Mouse (Mus musculus) midbrain, postnatal 0 days (tissue): Measurements from ENCODE around the gene Zfp526. TPM values are rescaled to one million over a fixed set of nuclear protein-coding genes. Genes with fewer than 3 reads are reported as not detected.
A peak's percentile ranks its signal among the peaks of the same experiment; 100 is the strongest.

Experiments
- ATAC-seq: fragments of 200-750 bp; cut with Nextera tagmentation; 2 replicates; pipeline ENCODE4 v1.8.0; 2017; ENCODE audit warnings: moderate number of reproducible peaks, mild to moderate bottlenecking, moderate TSS enrichment, moderate library complexity; ENCODE audit not compliant: low FRiP score
- DNase-seq: peaks from one replicate; pipeline ENCODE4 v3.0.0-alpha.2; 2015; ENCODE audit warnings: low spot score
- H3K27ac ChIP-seq: fragments of 300-500 bp; sonication (generic); 2 replicates; pipeline ENCODE4 v1.5.1; 2014; ENCODE audit warnings: low read depth, mild to moderate bottlenecking, low read length, mixed read lengths
- H3K27me3 ChIP-seq: fragments of 300-500 bp; sonication (generic); 2 replicates; pipeline ENCODE4 v1.6.1; 2014; ENCODE audit warnings: low read length, control low read depth, mixed read lengths; ENCODE audit not compliant: insufficient read depth
- H3K36me3 ChIP-seq: fragments of 300-500 bp; sonication (generic); 2 replicates; pipeline ENCODE4 v1.6.1; 2014; ENCODE audit warnings: low read length, control low read depth, mixed read lengths; ENCODE audit not compliant: insufficient read depth
- H3K4me1 ChIP-seq: fragments of 300-500 bp; sonication (generic); 2 replicates; pipeline ENCODE4 v1.6.1; 2014; ENCODE audit warnings: mild to moderate bottlenecking, control low read depth, antibody characterized with exemption, low read length, mixed read lengths; ENCODE audit not compliant: insufficient read depth
- H3K4me2 ChIP-seq: fragments of 300-500 bp; sonication (generic); 2 replicates; pipeline ENCODE4 v1.6.1; 2014; ENCODE audit warnings: low read depth, mild to moderate bottlenecking, low read length, mixed read lengths; ENCODE audit not compliant: poor library complexity, severe bottlenecking
- H3K4me3 ChIP-seq: fragments of 300-500 bp; sonication (generic); 2 replicates; pipeline ENCODE4 v1.5.1; 2014; ENCODE audit warnings: low read depth, mild to moderate bottlenecking, low read length, moderate library complexity
- H3K9ac ChIP-seq: fragments of 300-500 bp; sonication (generic); replicated peaks from 2 replicates; pipeline ENCODE4 v1.6.1; 2014; ENCODE audit warnings: mild to moderate bottlenecking, low read length, moderate library complexity, mixed read lengths; ENCODE audit not compliant: poor library complexity, severe bottlenecking
- H3K9me3 ChIP-seq: fragments of 300-500 bp; sonication (generic); 2 replicates; pipeline ENCODE4 v1.6.1; 2016; ENCODE audit warnings: low read length, control low read depth
- CTCF ChIP-seq: IDR thresholded peaks from 2 replicates; pipeline ENCODE4 v1.5.1; 2016; ENCODE audit warnings: antibody characterized with exemption, mild to moderate bottlenecking
- WGBS: fragments of 180-500 bp; shearing (Covaris S2); extraction: QIAGEN DNeasy Blood & Tissue Kit; methylation state at CpG from one replicate; pipeline ENCODE4 v1.1.7; 2014; 5-methylcytosine and 5-hydroxymethylcytosine counted together
- polyA plus RNA-seq: library from polyadenylated mRNA; unstranded; fragments of >200 nt; fragmentation: Nextera tagmentation; extraction: Ambion mirVana; gene quantifications from 2 replicates; pipeline ENCODE4 v1.2.1, GENCODE M21; 2015
- total RNA-seq: library from RNA; depleted of rRNA; stranded (reverse); fragments of >200 nt; gene quantifications from 2 replicates; pipeline ENCODE4 v1.2.3, GENCODE M21; 2014

Gene Zfp526
- total and polyA plus RNA-seq, 2 experiments from 2014 or later, result 0.94 to 9.5 TPM

- DNase-seq, result peak; percentile 32
- ATAC-seq, result no peak
- no peak overlapping the region for H3K4me3 ChIP-seq
- no peak overlapping the region for H3K9ac ChIP-seq
- peaks cover 21% of the 10 kb centered on the region; the same call in 1 of the 2 replicates for H3K4me1 ChIP-seq
- peak overlapping the region; percentile 79 for H3K27ac ChIP-seq
- H3K36me3 ChIP-seq, result no peaks in the 10 kb centered on the region
- 55% methylated on average over 20 of the region's 20 CpGs for WGBS
- H3K9me3 ChIP-seq, result no peaks in the 10 kb centered on the region
- no peak for TF ChIP-seq CTCF
- peak overlapping the region; percentile 18 for H3K4me2 ChIP-seq
- no peaks in the 10 kb centered on the region for H3K27me3 ChIP-seq
These were observed 25.0 kb downstream of the Zfp526 start for GRCm38 (mm10) chr7:25246079-25246758.

GRCm38 (mm10) chr7:25246759-25247137 lies 25.5 kb downstream of the Zfp526 start:
- ATAC-seq (no peak), DNase-seq (peak; percentile 55)
- H3K27ac ChIP-seq, result peak overlapping the region; percentile 79
- H3K4me2 ChIP-seq, result peak overlapping the region; percentile 99
- H3K9ac ChIP-seq, result 0 out of 2 replicates have a peak overlapping the region, but pooled peaks have one; percentile 42
- H3K9me3 ChIP-seq, result no peaks in the 10 kb centered on the region
- WGBS, result 45% methylated on average over 4 of the region's 4 CpGs
- H3K4me1 ChIP-seq, result peaks cover 27% of the 10 kb centered on the region; the same call in 1 of the 2 replicates
- no peaks in the 10 kb centered on the region for H3K27me3 ChIP-seq
- TF ChIP-seq CTCF, result no peak
- no peak overlapping the region for H3K4me3 ChIP-seq
- H3K36me3 ChIP-seq, result no peaks in the 10 kb centered on the region

- peak overlapping the region; percentile 83 for H3K4me3 ChIP-seq
- TF ChIP-seq CTCF, result no peak
- ATAC-seq (no peak), DNase-seq (no peak)
- no peaks in the 10 kb centered on the region for H3K36me3 ChIP-seq
- H3K9ac ChIP-seq, result peak overlapping the region; percentile 42; the same call in 1 of the 2 replicates
- H3K4me1 ChIP-seq, result peaks cover 28% of the 10 kb centered on the region; the same call in 1 of the 2 replicates
- H3K4me2 ChIP-seq, result peak overlapping the region; percentile 99
- H3K27ac ChIP-seq, result peak overlapping the region; percentile 79
- H3K27me3 ChIP-seq, result no peaks in the 10 kb centered on the region
- no peaks in the 10 kb centered on the region for H3K9me3 ChIP-seq
- WGBS, result 17% methylated on average over 3 of the region's 3 CpGs
These were observed 26.3 kb downstream of the Zfp526 start for GRCm38 (mm10) chr7:25247498-25247897.

GRCm38 (mm10) chr7:25248018-25248647 lies 26.9 kb downstream of the Zfp526 start:
- H3K9ac ChIP-seq, result peak overlapping the region; percentile 42; the same call in 1 of the 2 replicates
- H3K4me1 ChIP-seq, result peaks cover 28% of the 10 kb centered on the region; the same call in 1 of the 2 replicates
- no peaks in the 10 kb centered on the region for H3K9me3 ChIP-seq
- no peak for TF ChIP-seq CTCF
- peak; percentile 71 for DNase-seq
- 4% methylated on average over 18 of the region's 18 CpGs for whole genome bisulfite sequencing
- peak overlapping the region; percentile 83 for H3K4me3 ChIP-seq
- no peaks in the 10 kb centered on the region for H3K27me3 ChIP-seq
- peak overlapping the region; percentile 79 for H3K27ac ChIP-seq
- H3K36me3 ChIP-seq, result no peaks in the 10 kb centered on the region
- peak overlapping the region; percentile 99 for H3K4me2 ChIP-seq
- peak; percentile 41 for ATAC-seq

- no peak for TF ChIP-seq CTCF
- H3K4me2 ChIP-seq, result peak overlapping the region; percentile 99
- H3K4me1 ChIP-seq, result peaks cover 28% of the 10 kb centered on the region; the same call in 1 of the 2 replicates
- no peak for DNase-seq
- H3K36me3 ChIP-seq, result no peaks in the 10 kb centered on the region
- peak overlapping the region; percentile 79 for H3K27ac ChIP-seq
- 0 out of 2 replicates have a peak, but pooled peaks have one; percentile 6 for ATAC-seq
- H3K9me3 ChIP-seq, result no peaks in the 10 kb centered on the region
- WGBS, result 2% methylated on average over 23 of the region's 25 CpGs
- peak overlapping the region; percentile 74 for H3K9ac ChIP-seq
- no peaks in the 10 kb centered on the region for H3K27me3 ChIP-seq
- H3K4me3 ChIP-seq, result peak overlapping the region; percentile 83
These were observed 27.7 kb downstream of the Zfp526 start for GRCm38 (mm10) chr7:25248846-25249313.
